Mouse (Mus musculus) lung, adult 2 months (tissue): ENCODE results near the gene Jmjd1c.

Source experiments
- CTCF ChIP-seq: fragments of 200-500 bp; IDR thresholded peaks from 2 replicates; pipeline ENCODE4 v1.5.1; 2011; ENCODE audit warnings: mild to moderate bottlenecking, low read length, control low read depth; ENCODE audit not compliant: insufficient read depth
- POLR2A ChIP-seq: fragments of 200-500 bp; IDR thresholded peaks from 2 replicates; pipeline ENCODE4 v1.6.1; 2011; ENCODE audit warnings: low read depth, mild to moderate bottlenecking, control low read depth, low read length, borderline replicate concordance; ENCODE audit errors: extremely low read depth

DNA sequence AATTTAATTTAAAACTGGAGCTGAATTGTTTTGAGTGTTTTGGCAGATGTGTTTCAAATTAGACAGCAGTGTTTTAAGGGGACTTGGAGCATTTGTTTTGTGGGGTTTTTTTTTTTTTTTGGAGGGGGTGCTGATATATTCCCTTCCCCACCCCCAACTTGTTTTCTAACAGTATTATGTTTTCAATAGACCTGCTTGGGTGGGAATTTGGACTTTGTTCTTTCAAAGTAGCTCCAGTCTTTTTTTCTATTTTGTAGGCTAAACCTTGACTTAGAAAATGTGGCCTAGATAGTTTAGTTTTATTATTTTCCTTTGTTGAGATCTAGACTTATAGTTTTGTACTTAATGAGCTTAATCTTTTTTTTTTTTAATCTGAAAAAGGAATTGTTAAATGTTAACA is 90.6 kb downstream of the Jmjd1c start:
- TF ChIP-seq CTCF (no peak), POLR2A (no peak)
